Mouse (Mus musculus) ES-E14 (cell line): ENCODE measurements at regions not wholly inside any gene's neighbourhood (a gene's known extent, or its start where the extent isn't known, plus 50 kb on each side); places are given as distances from the start of the nearest gene placed in this dataset.

Experiments
- CHD2 ChIP-seq: IDR thresholded peaks from 2 replicates; pipeline ENCODE4 v1.6.1; 2014; ENCODE audit warnings: mild to moderate bottlenecking, low read depth, low read length, inconsistent platforms
- MAFK ChIP-seq: IDR thresholded peaks from 2 replicates; pipeline ENCODE4 v1.6.1; 2014; ENCODE audit warnings: mild to moderate bottlenecking, low read depth, low read length, inconsistent platforms; ENCODE audit not compliant: insufficient read depth
- ZC3H11A ChIP-seq: IDR thresholded peaks from 2 replicates; pipeline ENCODE4 v1.6.1; 2012; ENCODE audit warnings: low read depth, mild to moderate bottlenecking, inconsistent platforms, low read length, borderline replicate concordance
- ZNF384 ChIP-seq: IDR thresholded peaks from 2 replicates; pipeline ENCODE4 v1.6.1; 2012; ENCODE audit warnings: low read depth, low read length, inconsistent platforms

- TF ChIP-seq ZC3H11A (no peak), ZNF384 (no peak), MAFK (no peak), CHD2 (no peak)
Observed at GRCm38 (mm10) chr5:97330074-97330473, 62.1 kb downstream of the Naa11 start.
